Mouse (Mus musculus) small intestine, adult 2 months (tissue): Measurements from ENCODE around the gene Kcnb1.

Experiments
- CTCF ChIP-seq: fragments of 200-500 bp; IDR thresholded peaks from 2 replicates; pipeline ENCODE4 v1.5.1; 2012; ENCODE audit warnings: low read depth, mild to moderate bottlenecking, control low read depth, inconsistent platforms, low read length, moderate library complexity, mixed read lengths; ENCODE audit not compliant: insufficient replicate concordance, insufficient read length; ENCODE audit errors: extremely low read depth
- POLR2A ChIP-seq: fragments of 200-500 bp; IDR thresholded peaks from 2 replicates; pipeline ENCODE4 v1.6.1; 2012; ENCODE audit warnings: low read depth, mild to moderate bottlenecking, control low read depth, inconsistent platforms, low read length, moderate library complexity

DNA sequence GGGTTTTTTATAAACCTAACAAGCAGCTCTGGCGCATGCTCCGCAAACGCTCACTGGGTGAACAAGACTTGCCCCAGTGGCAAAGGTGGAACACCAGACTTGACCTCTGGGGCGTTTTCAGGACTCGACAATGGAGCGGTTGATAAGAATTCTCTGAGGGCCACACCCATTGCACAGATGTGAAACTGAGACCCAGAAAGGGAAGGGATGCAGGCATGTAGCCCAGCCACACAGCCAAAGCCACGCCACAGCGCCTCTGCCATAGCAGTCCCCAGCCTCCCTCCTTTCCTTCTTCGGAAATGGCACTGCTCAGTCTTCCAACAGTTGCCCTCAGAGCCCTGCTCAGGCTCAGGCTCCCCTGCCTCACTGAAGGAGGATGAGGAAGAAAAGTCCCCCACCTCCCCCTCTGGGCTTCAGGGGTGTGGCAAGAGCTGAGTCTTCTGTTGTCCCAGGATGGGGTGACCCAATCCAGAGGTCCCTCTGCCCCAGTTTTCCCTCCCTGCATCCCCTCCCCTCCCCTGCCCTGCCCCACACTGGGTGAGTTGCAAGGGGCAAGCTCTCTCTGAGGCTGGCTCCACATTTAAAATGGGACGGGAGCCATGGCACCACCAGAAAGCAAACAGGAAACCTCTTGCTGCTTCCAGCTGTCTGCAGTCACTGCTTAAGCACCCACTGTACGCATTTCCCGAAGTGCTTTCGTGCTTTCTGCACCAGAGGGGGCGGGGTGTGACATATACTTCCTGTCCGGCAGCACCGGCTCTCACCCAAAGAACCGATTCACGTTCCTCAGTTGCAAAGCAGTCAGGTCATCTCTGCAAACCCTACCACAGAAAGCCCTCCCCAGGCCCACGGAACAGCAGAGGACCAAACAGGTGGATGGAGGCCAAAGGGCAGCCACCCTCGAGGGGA, 61.0 kb downstream of the Kcnb1 start:
- TF ChIP-seq CTCF (no peak), POLR2A (peak; percentile 22; the same call in 1 of the 2 replicates)
